ENCODE assay signal across 36 mouse cellular contexts in genomic region chr12:11802326-11802725, GRCm38 (mm10).
"Had no signal": no experiment of that assay in that cellular context is flagged by ENCODE, and none has a peak within 500 bp of the region (broad histone marks: within the 10 kb centered on the region; RNA-seq: fewer than 3 reads in every experiment).

No protein-coding gene starts in this region.

- H3K27ac ChIP-seq: heart, embryonic 10.5 days; heart, embryonic 13.5 days; heart, embryonic 15.5 days; hindbrain, embryonic 10.5 days; hindbrain, embryonic 12.5 days; hindbrain, embryonic 13.5 days; hindbrain, embryonic 14.5 days; hindbrain, embryonic 15.5 days; hindbrain, postnatal 0 days; intestine, embryonic 15.5 days; kidney, embryonic 15.5 days; kidney, postnatal 0 days; left cerebral cortex, adult 2 months had no signal

- H3K4me2 ChIP-seq: heart, embryonic 11.5 days; heart, embryonic 12.5 days; heart, embryonic 13.5 days; heart, embryonic 15.5 days; hindbrain, embryonic 12.5 days; hindbrain, embryonic 13.5 days; hindbrain, embryonic 14.5 days; hindbrain, embryonic 15.5 days; intestine, embryonic 15.5 days; kidney, embryonic 15.5 days had no signal

- H3K4me3 ChIP-seq: heart, embryonic 10.5 days; heart, embryonic 12.5 days; heart, embryonic 13.5 days; heart, embryonic 15.5 days; hindbrain, embryonic 10.5 days; hindbrain, embryonic 12.5 days; hindbrain, embryonic 13.5 days; hindbrain, embryonic 15.5 days; intestine, embryonic 15.5 days; kidney, embryonic 15.5 days; layer of hippocampus, adult 2 months; left cerebral cortex, adult 2 months had no signal

- H3K9me3 ChIP-seq: heart, embryonic 10.5 days; heart, embryonic 12.5 days; heart, embryonic 13.5 days; heart, embryonic 15.5 days; hindbrain, embryonic 10.5 days; hindbrain, embryonic 12.5 days; hindbrain, embryonic 13.5 days; hindbrain, embryonic 15.5 days; intestine, embryonic 15.5 days; kidney, embryonic 15.5 days had no signal

- H3K9ac ChIP-seq: heart, embryonic 12.5 days; heart, embryonic 13.5 days; heart, embryonic 15.5 days; hindbrain, embryonic 12.5 days; hindbrain, embryonic 13.5 days; hindbrain, embryonic 14.5 days; hindbrain, embryonic 15.5 days; intestine, embryonic 15.5 days; kidney, embryonic 15.5 days had no signal

- ATAC-seq: hindbrain, embryonic 16.5 days; hindbrain, postnatal 0 days; inflammation-experienced regulatory T-cells, adult 6 months; intestine, embryonic 15.5 days; intestine, embryonic 16.5 days; intestine, postnatal 0 days had no signal

- H3K36me3 ChIP-seq: heart, embryonic 10.5 days; heart, embryonic 12.5 days; heart, embryonic 13.5 days; heart, embryonic 15.5 days; hindbrain, embryonic 10.5 days; hindbrain, embryonic 12.5 days; hindbrain, embryonic 13.5 days; hindbrain, embryonic 15.5 days; intestine, embryonic 15.5 days; kidney, embryonic 15.5 days had no signal

- H3K4me1 ChIP-seq: heart, embryonic 10.5 days; heart, embryonic 12.5 days; heart, embryonic 13.5 days; heart, embryonic 15.5 days; hindbrain, embryonic 10.5 days; hindbrain, embryonic 12.5 days; hindbrain, embryonic 13.5 days; hindbrain, embryonic 15.5 days; intestine, embryonic 15.5 days; kidney, embryonic 15.5 days had no signal

- DNase-seq: heart, postnatal 10 days; heart, postnatal 14 days; heart, postnatal 36 days; heart, postnatal 4 days; kidney, adult 11 months; kidney, adult 18-20 months; kidney, adult 2 months; kidney, adult 8-10 months; kidney, adult 9 months; kidney, postnatal 10 days; kidney, postnatal 14 days; kidney, postnatal 25 days; kidney, postnatal 36 days; kidney, postnatal 4 days; layer of hippocampus, adult 9-11 months; layer of hippocampus, postnatal 36 days had no signal

- H3K27me3 ChIP-seq: heart, embryonic 12.5 days; heart, embryonic 13.5 days; heart, embryonic 15.5 days; hindbrain, embryonic 12.5 days; hindbrain, embryonic 13.5 days; hindbrain, embryonic 15.5 days; intestine, embryonic 15.5 days; kidney, embryonic 15.5 days had no signal
